Mouse (Mus musculus): Measurements from ENCODE around the gene Fam193a. TPM values are rescaled to one million over a fixed set of nuclear protein-coding genes. Genes with fewer than 3 reads are reported as not detected.

Gene Fam193a
- 28.0 and 37.6 TPM in 2 replicates for polyA plus RNA-seq (2012; rRNA removed)

DNA sequence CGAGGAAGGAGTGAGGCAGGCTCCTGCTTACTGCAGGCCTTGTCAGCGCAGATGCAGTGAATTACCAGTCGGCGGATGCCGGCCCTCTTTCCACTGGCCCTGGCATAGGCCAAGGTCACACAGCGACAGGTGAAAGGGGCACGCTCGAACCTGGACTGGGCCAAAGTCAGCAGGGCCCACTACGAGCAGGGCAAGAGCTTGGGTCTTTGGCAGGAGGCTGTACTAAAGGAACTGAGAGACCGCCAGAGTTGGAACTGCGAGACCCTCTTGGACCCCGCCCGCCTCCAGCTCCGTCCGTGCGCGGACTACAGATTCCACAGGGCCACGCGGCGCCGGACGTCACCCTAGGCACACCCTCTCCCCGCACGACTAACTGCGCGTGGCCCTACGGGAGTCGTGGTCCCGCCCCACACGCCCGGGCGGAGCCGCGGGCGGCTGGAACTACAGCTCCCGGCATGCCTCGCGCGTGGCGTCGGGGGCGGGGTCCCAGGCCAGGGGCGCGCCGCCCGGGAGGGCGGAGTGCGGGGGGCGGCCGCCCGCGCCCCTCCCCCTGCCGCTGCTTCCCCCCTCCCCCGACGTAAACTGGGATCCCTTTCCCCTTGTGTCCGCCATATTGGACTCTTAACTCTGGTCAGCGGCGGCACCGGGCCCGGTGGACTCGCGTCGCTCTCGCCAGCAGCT lies at the start of gene Fam193a:
Gene Fam193a (plus strand): TSS at position 593 of the 681 bp plus-strand sequence.
- Histone ChIP-seq H3K27me3 (ENCODE audit: control insufficient read depth, insufficient read depth, low read length) (no peaks in the 10 kb centered on the region), H3K27ac (ENCODE audit: insufficient read depth, low read length) (peak within 1 kb of the TSS; percentile 76), H3K4me1 (ENCODE audit: control insufficient read depth, insufficient read depth, insufficient read length) (no peaks in the 10 kb centered on the region), H3K36me3 (ENCODE audit: control insufficient read depth, insufficient read depth, low read length) (no peaks in the 10 kb centered on the region), H3K4me3 (ENCODE audit: extremely low read depth, insufficient read depth, insufficient read length) (peak within 1 kb of the TSS; percentile 86)
- TF ChIP-seq POLR2A (IDR thresholded peaks at IDR 0.05; ENCODE audit: low read depth, low read length) (0 out of 2 replicates have a peak, but pooled peaks have one; percentile 22), CTCF (IDR thresholded peaks at IDR 0.05; ENCODE audit: extremely low read depth, insufficient read depth, insufficient read length, insufficient replicate concordance) (no peak)
- peak; percentile 90 to 98 for DNase-seq (ENCODE audit: low read depth in 1 of 2, low spot score in 2 of 2)
- 1% methylated on average over 57 of the region's 64 CpGs for WGBS

DNA sequence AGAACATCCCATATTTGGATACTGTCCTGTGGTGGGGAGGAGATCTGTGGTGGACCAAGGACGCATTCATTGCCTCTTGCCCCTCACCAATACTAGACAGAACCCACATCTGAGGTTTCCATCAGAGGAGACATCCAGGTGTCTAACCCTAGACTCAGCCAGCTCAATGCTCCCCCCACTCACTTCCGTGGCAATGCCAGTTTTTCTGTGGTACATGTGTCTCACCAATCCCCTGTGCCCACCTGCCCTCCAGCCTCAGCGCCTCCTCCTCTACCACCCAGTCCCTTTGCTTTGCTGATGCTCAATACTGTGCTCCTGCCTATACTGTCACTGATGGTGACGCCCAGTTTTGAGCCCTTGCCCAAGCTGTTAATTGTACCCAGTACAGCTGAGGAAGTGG lies 48.5 kb upstream of the Fam193a start:
- DNase-seq (ENCODE audit: low read depth in 1 of 2, low spot score in 2 of 2) = no peak
- WGBS = 81% methylated on average over 4 of the region's 4 CpGs
- TF ChIP-seq POLR2A (IDR thresholded peaks at IDR 0.05; ENCODE audit: low read depth, low read length) (no peak), CTCF (IDR thresholded peaks at IDR 0.05; ENCODE audit: extremely low read depth, insufficient read depth, insufficient read length, insufficient replicate concordance) (no peak)

DNA sequence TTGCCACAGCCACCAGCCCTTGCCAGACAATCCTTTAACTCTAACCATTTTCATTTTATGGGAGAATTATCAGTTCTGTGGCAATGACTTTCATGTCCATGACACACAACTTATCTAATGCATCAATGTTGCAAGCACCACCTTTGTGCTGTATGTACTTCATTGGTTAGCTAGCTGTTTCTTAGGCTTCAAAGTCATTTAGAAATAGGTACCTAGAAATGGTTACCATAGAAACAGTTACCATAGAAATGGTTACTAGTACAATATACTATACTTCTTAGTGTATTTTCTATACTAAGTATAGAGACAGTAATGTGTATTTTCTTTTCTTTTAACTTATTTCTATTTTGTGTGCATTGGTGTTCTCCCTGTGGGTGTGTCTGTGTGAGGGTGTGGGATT lies 44.4 kb upstream of the Fam193a start:
- no peak overlapping the region for H3K4me3 ChIP-seq (ENCODE audit: extremely low read depth, insufficient read depth, insufficient read length)
- TF ChIP-seq CTCF (IDR thresholded peaks at IDR 0.05; ENCODE audit: extremely low read depth, insufficient read depth, insufficient read length, insufficient replicate concordance) = no peak
- no peak for TF ChIP-seq POLR2A (IDR thresholded peaks at IDR 0.05; ENCODE audit: low read depth, low read length)
- no peaks in the 10 kb centered on the region for H3K4me1 ChIP-seq (ENCODE audit: control insufficient read depth, insufficient read depth, insufficient read length)

More for the DNA sequence above, 48.5 kb upstream of the Fam193a start:
- Histone ChIP-seq H3K27me3 (ENCODE audit: control insufficient read depth, insufficient read depth, low read length) (no peaks in the 10 kb centered on the region), H3K4me3 (ENCODE audit: extremely low read depth, insufficient read depth, insufficient read length) (no peak overlapping the region), H3K4me1 (ENCODE audit: control insufficient read depth, insufficient read depth, insufficient read length) (no peaks in the 10 kb centered on the region), H3K36me3 (ENCODE audit: control insufficient read depth, insufficient read depth, low read length) (no peaks in the 10 kb centered on the region), H3K27ac (ENCODE audit: insufficient read depth, low read length) (no peak overlapping the region)

DNA sequence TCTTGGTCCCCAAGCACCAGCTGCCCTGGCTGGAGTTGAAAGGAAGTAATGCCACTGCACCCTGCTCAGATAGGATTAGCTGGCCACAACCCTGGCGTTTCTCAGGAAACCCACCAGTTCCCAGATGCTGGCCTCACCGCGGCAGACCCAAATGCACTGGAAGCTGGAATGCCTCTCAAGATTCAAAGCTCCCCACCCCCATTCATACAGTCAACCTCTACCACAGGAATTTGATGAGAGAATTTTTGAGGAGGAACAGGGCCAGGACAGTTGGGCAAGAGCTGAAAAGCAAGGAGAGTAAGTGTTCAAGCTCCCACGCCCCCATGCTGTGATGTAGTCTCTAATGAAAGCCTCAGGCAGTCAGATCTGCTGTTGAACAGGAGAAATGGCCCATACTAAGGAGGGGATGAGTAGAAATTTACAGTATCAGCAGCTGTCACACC lies 43.5 kb upstream of the Fam193a start:
- Histone ChIP-seq H3K36me3 (ENCODE audit: control insufficient read depth, insufficient read depth, low read length) (no peaks in the 10 kb centered on the region), H3K27me3 (ENCODE audit: control insufficient read depth, insufficient read depth, low read length) (no peaks in the 10 kb centered on the region), H3K4me1 (ENCODE audit: control insufficient read depth, insufficient read depth, insufficient read length) (no peaks in the 10 kb centered on the region), H3K4me3 (ENCODE audit: extremely low read depth, insufficient read depth, insufficient read length) (no peak overlapping the region), H3K27ac (ENCODE audit: insufficient read depth, low read length) (no peak overlapping the region)
- DNase-seq (ENCODE audit: low read depth in 1 of 2, low spot score in 2 of 2) = no peak
- WGBS = 33% methylated on average over 4 of the region's 4 CpGs
- TF ChIP-seq CTCF (IDR thresholded peaks at IDR 0.05; ENCODE audit: extremely low read depth, insufficient read depth, insufficient read length, insufficient replicate concordance) (no peak), POLR2A (IDR thresholded peaks at IDR 0.05; ENCODE audit: low read depth, low read length) (no peak)

More for the DNA sequence above, 44.4 kb upstream of the Fam193a start:
- H3K27me3 ChIP-seq (ENCODE audit: control insufficient read depth, insufficient read depth, low read length) = no peaks in the 10 kb centered on the region
- no peak overlapping the region for H3K27ac ChIP-seq (ENCODE audit: insufficient read depth, low read length)
- no peaks in the 10 kb centered on the region for H3K36me3 ChIP-seq (ENCODE audit: control insufficient read depth, insufficient read depth, low read length)
- DNase-seq (ENCODE audit: low read depth in 1 of 2, low spot score in 2 of 2) = no peak

DNA sequence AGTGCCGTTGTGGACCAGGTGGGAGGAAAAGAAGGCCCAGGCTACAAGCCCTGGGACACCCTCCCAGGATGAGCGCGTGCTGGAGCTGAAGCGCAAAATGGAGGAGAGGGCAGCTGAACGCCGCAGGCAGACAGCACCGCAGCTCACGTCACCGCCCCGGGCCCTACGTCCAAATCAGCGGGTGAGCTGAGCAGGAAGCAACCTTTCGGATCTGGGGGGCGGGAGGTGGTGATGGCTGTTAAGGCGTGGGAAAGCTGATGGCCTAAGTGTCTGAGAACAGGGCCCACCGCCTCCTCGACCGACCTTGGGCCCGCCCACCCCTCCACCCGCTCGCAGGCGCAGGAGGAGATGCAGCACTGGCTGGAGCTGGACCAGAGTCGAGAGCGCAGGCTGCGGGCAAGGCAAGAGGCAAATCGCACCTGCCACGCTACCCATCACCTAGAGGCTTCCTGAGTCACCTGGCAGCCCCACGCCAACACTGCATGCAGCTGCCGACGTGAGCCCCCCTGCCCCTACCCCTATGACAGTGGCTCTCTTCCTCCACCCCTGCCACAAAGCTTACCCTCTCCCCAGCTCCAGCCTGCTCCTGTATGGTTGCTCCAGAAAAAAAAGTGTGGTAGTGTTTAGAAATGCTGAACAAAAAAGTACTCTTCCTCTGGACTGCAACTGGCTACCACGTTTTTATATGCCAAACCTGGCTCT lies 42.7 kb upstream of the Fam193a start:
- Histone ChIP-seq H3K27me3 (ENCODE audit: control insufficient read depth, insufficient read depth, low read length) (no peaks in the 10 kb centered on the region), H3K27ac (ENCODE audit: insufficient read depth, low read length) (no peak overlapping the region), H3K4me1 (ENCODE audit: control insufficient read depth, insufficient read depth, insufficient read length) (no peaks in the 10 kb centered on the region), H3K4me3 (ENCODE audit: extremely low read depth, insufficient read depth, insufficient read length) (no peak overlapping the region), H3K36me3 (ENCODE audit: control insufficient read depth, insufficient read depth, low read length) (no peaks in the 10 kb centered on the region)
- peak in 1 of 2 experiments; percentile 9 for DNase-seq (ENCODE audit: low read depth in 1 of 2, low spot score in 2 of 2)
- no peak for TF ChIP-seq CTCF (IDR thresholded peaks at IDR 0.05; ENCODE audit: extremely low read depth, insufficient read depth, insufficient read length, insufficient replicate concordance)
- TF ChIP-seq POLR2A (IDR thresholded peaks at IDR 0.05; ENCODE audit: low read depth, low read length) = no peak
- WGBS = 69% methylated on average over 31 of the region's 31 CpGs

DNA sequence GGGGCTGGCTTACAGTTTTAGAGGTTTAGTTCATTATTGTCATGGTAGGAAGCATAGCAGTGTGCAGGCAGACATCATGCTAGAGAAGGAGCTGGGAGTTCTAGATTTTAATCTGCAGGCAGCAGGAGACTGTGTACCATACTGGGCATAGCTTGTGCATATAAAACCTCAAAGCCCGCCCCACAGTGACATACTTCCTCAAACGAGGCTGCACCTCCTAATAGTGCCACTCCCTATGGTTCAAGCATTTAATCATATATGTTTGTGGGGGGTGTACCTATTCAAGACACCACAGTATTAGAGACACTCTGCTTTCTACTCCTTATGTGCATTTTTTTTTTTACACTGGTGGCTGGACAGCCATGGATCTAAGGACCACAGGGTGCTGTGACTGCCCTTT lies 39.6 kb upstream of the Fam193a start:
- DNase-seq (ENCODE audit: low read depth in 1 of 2, low spot score in 2 of 2) = no peak
- WGBS = 81% methylated on average over 2 of the region's 2 CpGs
- Histone ChIP-seq H3K36me3 (ENCODE audit: control insufficient read depth, insufficient read depth, low read length) (no peaks in the 10 kb centered on the region), H3K27ac (ENCODE audit: insufficient read depth, low read length) (no peak overlapping the region), H3K4me1 (ENCODE audit: control insufficient read depth, insufficient read depth, insufficient read length) (no peaks in the 10 kb centered on the region), H3K27me3 (ENCODE audit: control insufficient read depth, insufficient read depth, low read length) (no peaks in the 10 kb centered on the region), H3K4me3 (ENCODE audit: extremely low read depth, insufficient read depth, insufficient read length) (no peak overlapping the region)
- TF ChIP-seq POLR2A (IDR thresholded peaks at IDR 0.05; ENCODE audit: low read depth, low read length) (no peak), CTCF (IDR thresholded peaks at IDR 0.05; ENCODE audit: extremely low read depth, insufficient read depth, insufficient read length, insufficient replicate concordance) (no peak)

DNA sequence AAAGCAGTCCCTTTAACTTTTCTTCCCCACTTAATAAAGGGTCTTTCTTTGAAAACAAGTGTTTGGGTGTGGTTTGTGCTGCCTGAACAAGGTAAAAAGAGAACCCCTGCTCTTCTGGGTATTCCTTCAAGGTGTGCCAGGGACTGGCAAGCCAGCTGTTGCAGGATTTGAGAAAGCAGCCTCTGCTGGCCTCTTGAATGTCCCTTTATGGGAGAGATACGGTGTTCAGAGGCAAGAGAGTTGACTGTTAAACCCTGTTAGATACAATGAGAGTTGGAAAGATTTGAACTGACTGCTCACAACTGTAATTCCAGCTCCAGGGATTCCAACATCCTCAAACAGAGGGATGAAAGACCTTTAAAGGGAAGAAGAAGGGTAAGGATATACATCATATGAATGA lies 35.7 kb upstream of the Fam193a start:
- Histone ChIP-seq H3K36me3 (ENCODE audit: control insufficient read depth, insufficient read depth, low read length) (no peaks in the 10 kb centered on the region), H3K4me1 (ENCODE audit: control insufficient read depth, insufficient read depth, insufficient read length) (peaks cover 2% of the 10 kb centered on the region), H3K4me3 (ENCODE audit: extremely low read depth, insufficient read depth, insufficient read length) (no peak overlapping the region), H3K27me3 (ENCODE audit: control insufficient read depth, insufficient read depth, low read length) (no peaks in the 10 kb centered on the region), H3K27ac (ENCODE audit: insufficient read depth, low read length) (no peak overlapping the region)
- 92% methylated on average over 1 of the region's 1 CpGs for WGBS
- DNase-seq (ENCODE audit: low read depth in 1 of 2, low spot score in 2 of 2) = no peak
- TF ChIP-seq CTCF (IDR thresholded peaks at IDR 0.05; ENCODE audit: extremely low read depth, insufficient read depth, insufficient read length, insufficient replicate concordance) = no peak
- TF ChIP-seq POLR2A (IDR thresholded peaks at IDR 0.05; ENCODE audit: low read depth, low read length) = no peak

Data from spleen, adult 2 months (tissue).